Mouse (Mus musculus): ENCODE results near the gene D5Ertd577e. TPM values are rescaled to one million over a fixed set of nuclear protein-coding genes. Genes with fewer than 3 reads are reported as not detected.

Gene D5Ertd577e
- not detected for total RNA-seq (2023)

DNA sequence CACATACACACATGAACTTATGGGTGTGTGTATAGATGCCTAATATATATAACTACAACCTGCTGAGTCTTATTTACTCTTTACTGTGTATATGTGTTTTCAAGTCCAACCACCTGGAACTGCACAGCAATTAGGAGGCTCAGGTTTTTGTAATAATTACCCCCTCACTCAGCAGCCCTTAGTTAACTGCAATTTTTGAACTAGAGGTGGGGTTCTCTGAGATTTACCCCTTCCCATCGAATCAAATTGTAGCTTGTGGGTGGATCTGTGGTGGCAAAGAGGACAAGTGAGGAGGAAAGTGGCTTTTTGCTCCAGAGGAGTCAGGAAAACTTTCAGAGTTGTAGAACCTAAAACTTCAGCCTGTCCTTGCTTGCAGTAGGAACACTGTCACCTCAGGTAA, at the start of gene D5Ertd577e:
Gene D5Ertd577e, plus strand, starts transcription at position 301 of the 400 bp plus-strand sequence.

GRCm38 (mm10) chr5:95510458-95510857, 53.9 kb downstream of the D5Ertd577e start, which contains the start of gene Gm3286:
Gene Gm3286 (plus strand): TSS chr5:95510758.

Other genes with a start within 250 kb of the D5Ertd577e start
- gene Gm10424, start 184.0 kb upstream of the D5Ertd577e start, total RNA-seq (2023): not detected
- gene Gm3259, start 150.9 kb upstream of the D5Ertd577e start, total RNA-seq (2023): not detected
- not detected for gene Gm3286, start 54.0 kb downstream of the D5Ertd577e start, total RNA-seq (2023)
- not detected for gene Gm7971, start 138.1 kb downstream of the D5Ertd577e start, total RNA-seq (2023)